ENCODE assay signal across 11 mouse cellular contexts in genomic region chr13:46992516-46993273, GRCm38 (mm10). TPM values are rescaled to one million over a fixed set of nuclear protein-coding genes. Genes with fewer than 3 reads are reported as not detected.
"Had no signal": no experiment of that assay in that cellular context is flagged by ENCODE, and none has a peak within 500 bp of the region (broad histone marks: within the 10 kb centered on the region; RNA-seq: fewer than 3 reads in every experiment).

No protein-coding gene starts in this region.

- H3K27ac ChIP-seq: kidney, embryonic 15.5 days; limb, embryonic 12.5 days; liver, embryonic 13.5 days; neural tube, embryonic 12.5 days; stomach, postnatal 0 days had no signal

- H3K27me3 ChIP-seq: kidney, embryonic 15.5 days; limb, embryonic 12.5 days; liver, embryonic 13.5 days; neural tube, embryonic 12.5 days had no signal

- H3K4me3 ChIP-seq: kidney, embryonic 15.5 days; limb, embryonic 12.5 days; liver, embryonic 13.5 days; neural tube, embryonic 12.5 days had no signal

- H3K4me1 ChIP-seq: limb, embryonic 12.5 days; liver, embryonic 13.5 days; neural tube, embryonic 12.5 days had no signal

- ATAC-seq: liver, postnatal 0 days had no signal

- DNase-seq: kidney, postnatal 14 days; liver; liver, embryonic 13.5 days; liver, postnatal 0 days; midbrain, embryonic 14.5 days; thymus, postnatal 36 days had no signal

RNA-seq across cellular contexts. Expression of gene Nhlrc1, which starts 22.0 kb away (rescaled TPM):
- total RNA-seq: neutrophil, adult 5-6 weeks had no signal
